Mouse (Mus musculus) small intestine, adult 2 months (tissue): Measurements from ENCODE around the gene Gm30302. TPM values are rescaled to one million over a fixed set of nuclear protein-coding genes. Genes with fewer than 3 reads are reported as not detected.

Source experiments
- H3K27ac ChIP-seq: fragments of 200-500 bp; 2 replicates; pipeline ENCODE4 v1.5.1; 2012; ENCODE audit warnings: low read depth, low read length, control low read depth, inconsistent platforms; ENCODE audit not compliant: insufficient read depth
- H3K27me3 ChIP-seq: fragments of 200-500 bp; 2 replicates; pipeline ENCODE4 v1.6.1; 2012; ENCODE audit warnings: mild to moderate bottlenecking, moderate library complexity, low read length, inconsistent platforms; ENCODE audit not compliant: control insufficient read depth, insufficient read depth
- H3K36me3 ChIP-seq: fragments of 200-500 bp; 2 replicates; pipeline ENCODE4 v1.6.1; 2012; ENCODE audit warnings: mild to moderate bottlenecking, low read length, control low read depth, inconsistent platforms; ENCODE audit not compliant: control insufficient read depth, insufficient read depth
- H3K4me1 ChIP-seq: fragments of 200-500 bp; 2 replicates; pipeline ENCODE4 v1.6.1; 2012; ENCODE audit warnings: low read length, inconsistent platforms, mixed read lengths; ENCODE audit not compliant: control insufficient read depth, insufficient read depth, insufficient read length
- H3K4me3 ChIP-seq: fragments of 200-500 bp; 2 replicates; pipeline ENCODE4 v1.5.1; 2012; ENCODE audit warnings: low read depth, mild to moderate bottlenecking, control low read depth, inconsistent platforms, low read length, moderate library complexity
- CTCF ChIP-seq: fragments of 200-500 bp; IDR thresholded peaks from 2 replicates; pipeline ENCODE4 v1.5.1; 2012; ENCODE audit warnings: low read depth, mild to moderate bottlenecking, control low read depth, inconsistent platforms, low read length, moderate library complexity, mixed read lengths; ENCODE audit not compliant: insufficient replicate concordance, insufficient read length; ENCODE audit errors: extremely low read depth
- POLR2A ChIP-seq: fragments of 200-500 bp; IDR thresholded peaks from 2 replicates; pipeline ENCODE4 v1.6.1; 2012; ENCODE audit warnings: low read depth, mild to moderate bottlenecking, control low read depth, inconsistent platforms, low read length, moderate library complexity
- WGBS: fragments of 180-500 bp; shearing (Covaris S2); methylation state at CpG from one replicate; pipeline ENCODE4 v1.1.7; 2018; 5-methylcytosine and 5-hydroxymethylcytosine counted together
- polyA plus RNA-seq: library from polyadenylated mRNA; depleted of rRNA; stranded (reverse); fragments of >200 nt; gene quantifications from 2 replicates; pipeline ENCODE4 v1.2.3, GENCODE M21; 2012

Gm30302 gene
- polyA plus RNA-seq, 1 experiment = not detected

GRCm38 (mm10) chr13:49766269-49766668 is 32.5 kb downstream of the Gm30302 start:
- Histone ChIP-seq H3K4me3 (no peak overlapping the region), H3K36me3 (no peaks in the 10 kb centered on the region), H3K27me3 (no peaks in the 10 kb centered on the region), H3K27ac (no peak overlapping the region), H3K4me1 (no peaks in the 10 kb centered on the region)
- TF ChIP-seq POLR2A = no peak
- TF ChIP-seq CTCF = no peak
- 66% methylated on average over 9 of the region's 9 CpGs for WGBS

GRCm38 (mm10) chr13:49765306-49765705 is 33.5 kb downstream of the Gm30302 start:
- Histone ChIP-seq H3K36me3 (no peaks in the 10 kb centered on the region), H3K27me3 (no peaks in the 10 kb centered on the region), H3K4me3 (no peak overlapping the region), H3K4me1 (no peaks in the 10 kb centered on the region), H3K27ac (no peak overlapping the region)
- WGBS = 89% methylated on average over 8 of the region's 8 CpGs
- TF ChIP-seq POLR2A = no peak
- TF ChIP-seq CTCF = no peak

- Histone ChIP-seq H3K27me3 (no peaks in the 10 kb centered on the region), H3K4me1 (no peaks in the 10 kb centered on the region), H3K36me3 (no peaks in the 10 kb centered on the region), H3K4me3 (no peak overlapping the region), H3K27ac (no peak overlapping the region)
- TF ChIP-seq POLR2A = no peak
- no peak for TF ChIP-seq CTCF
- WGBS = 87% methylated on average over 14 of the region's 14 CpGs
Measured at GRCm38 (mm10) chr13:49762208-49762607, 36.6 kb downstream of the Gm30302 start.

GRCm38 (mm10) chr13:49760675-49761074 is 38.1 kb downstream of the Gm30302 start:
- H3K36me3 ChIP-seq = no peaks in the 10 kb centered on the region
- no peak overlapping the region for H3K27ac ChIP-seq
- no peaks in the 10 kb centered on the region for H3K4me1 ChIP-seq
- 16% methylated on average over 1 of the region's 1 CpGs for WGBS
- H3K27me3 ChIP-seq = no peaks in the 10 kb centered on the region
- no peak for TF ChIP-seq CTCF
- no peak for TF ChIP-seq POLR2A
- no peak overlapping the region for H3K4me3 ChIP-seq

GRCm38 (mm10) chr13:49757966-49758365 is 40.8 kb downstream of the Gm30302 start:
- no peak overlapping the region for H3K27ac ChIP-seq
- no peak overlapping the region for H3K4me3 ChIP-seq
- H3K4me1 ChIP-seq = no peaks in the 10 kb centered on the region
- H3K36me3 ChIP-seq = no peaks in the 10 kb centered on the region
- TF ChIP-seq POLR2A (no peak), CTCF (no peak)
- 72% methylated on average over 4 of the region's 4 CpGs for WGBS
- no peaks in the 10 kb centered on the region for H3K27me3 ChIP-seq

GRCm38 (mm10) chr13:49756591-49756990 is 42.2 kb downstream of the Gm30302 start:
- H3K4me1 ChIP-seq = no peaks in the 10 kb centered on the region

GRCm38 (mm10) chr13:49741285-49742040 is 57.3 kb downstream of the Gm30302 start:
- Histone ChIP-seq H3K27me3 (no peaks in the 10 kb centered on the region), H3K4me1 (no peaks in the 10 kb centered on the region), H3K36me3 (no peaks in the 10 kb centered on the region), H3K4me3 (no peak overlapping the region), H3K27ac (no peak overlapping the region)
- no peak for TF ChIP-seq POLR2A
- no peak for TF ChIP-seq CTCF
- 91% methylated on average over 16 of the region's 16 CpGs for WGBS

More at GRCm38 (mm10) chr13:49756591-49756990, 42.2 kb downstream of the Gm30302 start:
- Histone ChIP-seq H3K27ac (no peak overlapping the region), H3K27me3 (no peaks in the 10 kb centered on the region), H3K4me3 (no peak overlapping the region), H3K36me3 (no peaks in the 10 kb centered on the region)
- 82% methylated on average over 9 of the region's 9 CpGs for WGBS
- TF ChIP-seq CTCF (no peak), POLR2A (no peak)
